Comparison of ENCODE assay signal across 17 mouse cellular contexts in genomic region chr1:48351416-48351815, GRCm38 (mm10).
"Had no signal": no experiment of that assay in that cellular context is flagged by ENCODE, and none has a peak within 500 bp of the region (broad histone marks: within the 10 kb centered on the region; RNA-seq: fewer than 3 reads in every experiment).

No protein-coding gene starts in this region.

- ATAC-seq: lung, postnatal 0 days; midbrain, embryonic 13.5 days; midbrain, embryonic 15.5 days had no signal

- H3K9me3 ChIP-seq: lung, embryonic 15.5 days; megakaryocyte, embryonic 14.5 days; midbrain, embryonic 13.5 days; midbrain, embryonic 15.5 days; neural tube, embryonic 12.5 days; stomach, embryonic 15.5 days had no signal

- H3K27ac ChIP-seq: lung, embryonic 15.5 days; macrophage; midbrain, embryonic 13.5 days; midbrain, embryonic 15.5 days; neural tube, embryonic 12.5 days; stomach, embryonic 15.5 days; stomach, postnatal 0 days had no signal

- DNase-seq: lung, adult 2 months; lung, postnatal 14 days; lung, postnatal 36 days; right cerebral cortex, postnatal 14 days; thymus, adult 2 months; thymus, postnatal 25 days; thymus, postnatal 4 days had no signal

- H3K27me3 ChIP-seq: lung, embryonic 15.5 days; megakaryocyte, embryonic 14.5 days; midbrain, embryonic 13.5 days; midbrain, embryonic 15.5 days; neural tube, embryonic 12.5 days; stomach, embryonic 15.5 days had no signal

- H3K9ac ChIP-seq: lung, embryonic 15.5 days; midbrain, embryonic 13.5 days; midbrain, embryonic 15.5 days; neural tube, embryonic 12.5 days; stomach, embryonic 15.5 days had no signal

- H3K36me3 ChIP-seq: lung, embryonic 15.5 days; midbrain, embryonic 13.5 days; midbrain, embryonic 15.5 days; neural tube, embryonic 12.5 days; stomach, embryonic 15.5 days had no signal

- H3K4me3 ChIP-seq: lung, embryonic 15.5 days; megakaryocyte, embryonic 14.5 days; midbrain, embryonic 13.5 days; midbrain, embryonic 15.5 days; neural tube, embryonic 12.5 days; stomach, embryonic 15.5 days had no signal

- H3K4me2 ChIP-seq: lung, embryonic 15.5 days; midbrain, embryonic 11.5 days; midbrain, embryonic 13.5 days; midbrain, embryonic 15.5 days; neural tube, embryonic 12.5 days; stomach, embryonic 15.5 days had no signal

- H3K4me1 ChIP-seq: lung, embryonic 15.5 days; megakaryocyte, embryonic 14.5 days; midbrain, embryonic 13.5 days; midbrain, embryonic 15.5 days; neural tube, embryonic 12.5 days; stomach, embryonic 15.5 days had no signal
